Mouse (Mus musculus) lung, postnatal 14 days (tissue): Measurements from ENCODE around the gene Tsg101.
A peak's percentile ranks its signal among the peaks of the same experiment; 100 is the strongest.
"Not testable (repeated sequence)": the region's sequence is repeated elsewhere in the genome, so short reads cannot be mapped to it uniquely, and the experiment has no call there.

Source experiments
- DNase-seq: peaks from one replicate; pipeline ENCODE4 v3.0.0; 2021

Tsg101 gene

GRCm38 (mm10) chr7:46919551-46920176 is at the start of gene Tsg101:
Tsg101 (minus strand) TSS chr7:46919969.
- DNase-seq = peak; percentile 95

GRCm38 (mm10) chr7:46964070-46964469 is 44.3 kb upstream of the Tsg101 start:
- no peak for DNase-seq

GRCm38 (mm10) chr7:46962806-46963618 is 43.2 kb upstream of the Tsg101 start:
- peak; percentile 75 for DNase-seq

- no peak for DNase-seq
Measured at GRCm38 (mm10) chr7:46962132-46962531, 42.4 kb upstream of the Tsg101 start.

- no peak for DNase-seq
Measured at GRCm38 (mm10) chr7:46960991-46961390, 41.2 kb upstream of the Tsg101 start.

- DNase-seq = no peak
Measured at GRCm38 (mm10) chr7:46958853-46959252, 39.1 kb upstream of the Tsg101 start.

- peak; percentile 95 for DNase-seq
Measured at GRCm38 (mm10) chr7:46957831-46958691, 38.3 kb upstream of the Tsg101 start, which contains the start of gene Uevld. Uevld (minus strand) TSS chr7:46958527.

- DNase-seq = peak; percentile 35
Measured at GRCm38 (mm10) chr7:46935847-46936246, 16.1 kb upstream of the Tsg101 start.

- DNase-seq = peak; percentile 18
Measured at GRCm38 (mm10) chr7:46934788-46935187, 15.0 kb upstream of the Tsg101 start.

- no peak for DNase-seq
Measured at GRCm38 (mm10) chr7:46931370-46931769, 11.6 kb upstream of the Tsg101 start.

GRCm38 (mm10) chr7:46928291-46928690 is 8.5 kb upstream of the Tsg101 start:
- no peak for DNase-seq

GRCm38 (mm10) chr7:46922075-46922474 is 2.3 kb upstream of the Tsg101 start:
- no peak for DNase-seq

- DNase-seq = no peak
Measured at GRCm38 (mm10) chr7:46918678-46919371, 944 bp downstream of the Tsg101 start.

GRCm38 (mm10) chr7:46916376-46916775 is 3.4 kb downstream of the Tsg101 start:
- no peak for DNase-seq

- DNase-seq = no peak
Measured at GRCm38 (mm10) chr7:46911250-46911649, 8.5 kb downstream of the Tsg101 start.

GRCm38 (mm10) chr7:46899343-46899742 is 20.4 kb downstream of the Tsg101 start:
- DNase-seq = no peak

- no peak for DNase-seq
Measured at GRCm38 (mm10) chr7:46895511-46895910, 24.3 kb downstream of the Tsg101 start.

GRCm38 (mm10) chr7:46883304-46883703 is 36.5 kb downstream of the Tsg101 start:
- no peak for DNase-seq

GRCm38 (mm10) chr7:46881941-46882340 is 37.8 kb downstream of the Tsg101 start:
- DNase-seq = not testable (repeated sequence)

GRCm38 (mm10) chr7:46880992-46881391 is 38.8 kb downstream of the Tsg101 start:
- no peak for DNase-seq

- DNase-seq = no peak
Measured at GRCm38 (mm10) chr7:46879851-46880250, 39.9 kb downstream of the Tsg101 start.

GRCm38 (mm10) chr7:46877255-46877654 is 42.5 kb downstream of the Tsg101 start:
- no peak for DNase-seq

- no peak for DNase-seq
Measured at GRCm38 (mm10) chr7:46876841-46877240, 42.9 kb downstream of the Tsg101 start.
